Mouse (Mus musculus): Measurements from ENCODE around the gene Gdap1l1. TPM values are rescaled to one million over a fixed set of nuclear protein-coding genes. Genes with fewer than 3 reads are reported as not detected.
A peak's percentile ranks its signal among the peaks of the same experiment; 100 is the strongest.

The Gdap1l1 gene
- polyA plus RNA-seq, 1 experiment from 2014 or later, result 0.21 TPM

DNA sequence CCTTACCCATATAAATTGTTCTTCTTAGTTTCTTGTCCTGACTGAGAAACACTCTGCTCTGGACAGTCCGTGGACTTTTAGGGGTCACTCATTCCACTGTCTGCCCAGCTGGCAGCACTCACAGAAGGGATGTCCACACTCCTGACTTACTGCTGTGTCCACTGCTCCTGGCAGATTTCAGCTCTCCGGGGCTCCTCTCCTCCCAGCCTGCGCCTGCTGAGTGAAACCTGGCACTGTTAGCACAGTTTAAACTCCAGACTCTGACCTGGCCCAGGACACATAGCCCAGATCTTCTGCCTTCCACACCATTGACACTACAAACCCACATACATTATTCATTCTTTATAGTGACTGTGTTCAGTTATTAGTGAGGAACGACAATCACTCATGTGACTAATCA lies 25.7 kb downstream of the Gdap1l1 start:
- H3K4me1 ChIP-seq (replicated peaks), result peaks cover 4% of the 10 kb centered on the region; the same call in 1 of the 2 replicates

GRCm38 (mm10) chr2:163464562-163464961 lies 26.3 kb downstream of the Gdap1l1 start:
- H3K27me3 ChIP-seq, result peaks cover 4% of the 10 kb centered on the region
- WGBS (ENCODE audit: insufficient replicate concordance), result 64% methylated on average over 6 of the region's 6 CpGs
- H3K36me3 ChIP-seq (replicated peaks), result peaks cover 22% of the 10 kb centered on the region

More for the DNA sequence above, 25.7 kb downstream of the Gdap1l1 start:
- peaks cover 10% of the 10 kb centered on the region for H3K27me3 ChIP-seq
- H3K9ac ChIP-seq, result no peak overlapping the region
- H3K27ac ChIP-seq (replicated peaks), result no peak overlapping the region
- ATAC-seq (ENCODE audit: insufficient read depth), result no peak
- H3K9me3 ChIP-seq (replicated peaks), result no peaks in the 10 kb centered on the region
- H3K4me2 ChIP-seq, result no peak overlapping the region
- 61% methylated on average over 4 of the region's 4 CpGs for WGBS (ENCODE audit: insufficient replicate concordance)
- H3K4me3 ChIP-seq (replicated peaks), result no peak overlapping the region
- H3K36me3 ChIP-seq (replicated peaks), result peaks cover 17% of the 10 kb centered on the region; the same call in 1 of the 2 replicates

DNA sequence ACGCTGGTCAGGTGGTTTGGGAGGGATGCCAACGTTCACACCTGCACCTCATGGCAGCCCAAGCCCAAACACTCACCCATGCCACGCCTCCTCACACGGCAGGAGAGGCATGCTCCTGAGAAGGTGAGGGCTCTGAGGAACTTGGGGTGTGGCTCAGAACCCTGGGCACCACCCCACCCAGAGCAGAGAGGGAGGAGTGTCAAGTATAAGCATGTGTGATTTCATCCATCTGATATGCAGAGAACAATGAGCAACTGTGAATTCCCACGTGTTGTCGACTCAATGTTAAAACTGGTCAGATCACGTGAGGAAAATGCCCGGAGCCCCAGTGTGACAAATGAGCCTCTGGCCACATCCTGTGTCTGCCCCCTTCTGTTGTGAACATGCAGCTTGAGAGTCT lies 28.5 kb downstream of the Gdap1l1 start:
- no peak overlapping the region for H3K27ac ChIP-seq (replicated peaks)
- no peaks in the 10 kb centered on the region; the same call in 1 of the 2 replicates for H3K27me3 ChIP-seq
- ATAC-seq (ENCODE audit: insufficient read depth), result no peak
- no peak overlapping the region for H3K4me2 ChIP-seq
- H3K9ac ChIP-seq, result no peak overlapping the region
- no peak overlapping the region for H3K4me3 ChIP-seq (replicated peaks)
- WGBS (ENCODE audit: insufficient replicate concordance), result 52% methylated on average over 8 of the region's 8 CpGs
- peaks cover 13% of the 10 kb centered on the region for H3K4me1 ChIP-seq (replicated peaks)
- H3K36me3 ChIP-seq (replicated peaks), result peaks cover 28% of the 10 kb centered on the region
- H3K9me3 ChIP-seq (replicated peaks), result no peaks in the 10 kb centered on the region

More at GRCm38 (mm10) chr2:163464562-163464961, 26.3 kb downstream of the Gdap1l1 start:
- H3K4me1 ChIP-seq (replicated peaks), result peaks cover 4% of the 10 kb centered on the region; the same call in 1 of the 2 replicates
- no peak for ATAC-seq (ENCODE audit: insufficient read depth)
- no peak overlapping the region for H3K4me2 ChIP-seq
- no peaks in the 10 kb centered on the region for H3K9me3 ChIP-seq (replicated peaks)
- no peak overlapping the region for H3K4me3 ChIP-seq (replicated peaks)
- H3K27ac ChIP-seq (replicated peaks), result no peak overlapping the region
- no peak overlapping the region for H3K9ac ChIP-seq

DNA sequence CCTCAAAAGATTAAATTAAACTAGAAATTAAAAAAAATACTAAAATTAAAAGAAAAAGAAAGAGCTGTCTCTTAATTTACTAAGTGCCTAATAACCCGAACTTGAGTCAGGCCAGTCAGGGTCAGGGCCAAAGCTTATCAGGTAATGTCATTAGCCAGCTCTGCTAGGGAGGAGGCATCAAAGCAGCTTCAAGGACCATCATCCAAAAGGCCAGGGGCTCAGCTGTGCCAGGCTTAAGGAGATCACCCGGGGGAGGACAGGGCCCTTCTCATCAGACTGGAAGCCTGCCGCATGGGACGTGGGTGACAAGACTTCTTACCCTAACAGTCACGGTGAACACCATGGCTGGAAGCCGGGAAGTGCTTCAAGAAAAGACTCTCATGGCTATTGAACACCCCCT lies 29.3 kb downstream of the Gdap1l1 start:
- Histone ChIP-seq H3K4me1 (replicated peaks) (peaks cover 20% of the 10 kb centered on the region), H3K9ac (no peak overlapping the region), H3K36me3 (replicated peaks) (peaks cover 28% of the 10 kb centered on the region), H3K27me3 (no peaks in the 10 kb centered on the region; the same call in 1 of the 2 replicates), H3K27ac (replicated peaks) (no peak overlapping the region), H3K4me3 (replicated peaks) (no peak overlapping the region), H3K9me3 (replicated peaks) (no peaks in the 10 kb centered on the region), H3K4me2 (no peak overlapping the region)
- 75% methylated on average over 6 of the region's 6 CpGs for WGBS (ENCODE audit: insufficient replicate concordance)
- ATAC-seq (ENCODE audit: insufficient read depth), result no peak

GRCm38 (mm10) chr2:163468866-163469265 lies 30.6 kb downstream of the Gdap1l1 start:
- Histone ChIP-seq H3K4me2 (no peak overlapping the region), H3K4me3 (replicated peaks) (no peak overlapping the region), H3K9ac (no peak overlapping the region), H3K27ac (replicated peaks) (no peak overlapping the region), H3K4me1 (replicated peaks) (peaks cover 18% of the 10 kb centered on the region), H3K36me3 (replicated peaks) (peaks cover 28% of the 10 kb centered on the region), H3K27me3 (no peaks in the 10 kb centered on the region), H3K9me3 (replicated peaks) (no peaks in the 10 kb centered on the region)
- WGBS (ENCODE audit: insufficient replicate concordance), result 72% methylated on average over 6 of the region's 6 CpGs
- no peak for ATAC-seq (ENCODE audit: insufficient read depth)

DNA sequence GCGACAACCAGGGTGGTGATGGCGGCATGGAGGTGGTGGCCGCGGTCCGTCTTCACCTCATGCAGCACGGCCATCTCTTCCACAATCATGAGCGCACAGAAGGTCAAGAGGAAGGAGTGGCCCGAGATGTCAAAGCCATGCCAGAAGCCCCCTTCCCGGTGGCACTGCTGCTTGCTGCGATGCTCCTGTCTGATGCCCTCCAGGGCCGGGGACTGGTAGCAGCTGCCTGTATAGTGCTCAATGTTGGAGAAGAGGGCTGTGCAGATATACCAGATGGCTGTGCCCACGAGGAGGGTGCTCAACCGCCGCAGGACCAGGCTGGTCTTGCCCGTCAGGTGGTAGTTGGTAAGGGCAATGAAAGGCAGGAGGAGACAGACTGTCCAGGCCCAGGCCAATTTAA lies 31.4 kb downstream of the Gdap1l1 start:
- Histone ChIP-seq H3K9me3 (replicated peaks) (no peaks in the 10 kb centered on the region), H3K4me2 (no peak overlapping the region), H3K36me3 (replicated peaks) (peaks cover 28% of the 10 kb centered on the region), H3K27ac (replicated peaks) (no peak overlapping the region), H3K4me3 (replicated peaks) (no peak overlapping the region), H3K4me1 (replicated peaks) (peaks cover 18% of the 10 kb centered on the region), H3K9ac (no peak overlapping the region), H3K27me3 (no peaks in the 10 kb centered on the region)
- WGBS (ENCODE audit: insufficient replicate concordance), result 88% methylated on average over 15 of the region's 15 CpGs
- ATAC-seq (ENCODE audit: insufficient read depth), result no peak

GRCm38 (mm10) chr2:163471136-163471535 lies 32.9 kb downstream of the Gdap1l1 start:
- H3K4me3 ChIP-seq (replicated peaks), result peak overlapping the region; percentile 89
- ATAC-seq (ENCODE audit: insufficient read depth), result no peak

DNA sequence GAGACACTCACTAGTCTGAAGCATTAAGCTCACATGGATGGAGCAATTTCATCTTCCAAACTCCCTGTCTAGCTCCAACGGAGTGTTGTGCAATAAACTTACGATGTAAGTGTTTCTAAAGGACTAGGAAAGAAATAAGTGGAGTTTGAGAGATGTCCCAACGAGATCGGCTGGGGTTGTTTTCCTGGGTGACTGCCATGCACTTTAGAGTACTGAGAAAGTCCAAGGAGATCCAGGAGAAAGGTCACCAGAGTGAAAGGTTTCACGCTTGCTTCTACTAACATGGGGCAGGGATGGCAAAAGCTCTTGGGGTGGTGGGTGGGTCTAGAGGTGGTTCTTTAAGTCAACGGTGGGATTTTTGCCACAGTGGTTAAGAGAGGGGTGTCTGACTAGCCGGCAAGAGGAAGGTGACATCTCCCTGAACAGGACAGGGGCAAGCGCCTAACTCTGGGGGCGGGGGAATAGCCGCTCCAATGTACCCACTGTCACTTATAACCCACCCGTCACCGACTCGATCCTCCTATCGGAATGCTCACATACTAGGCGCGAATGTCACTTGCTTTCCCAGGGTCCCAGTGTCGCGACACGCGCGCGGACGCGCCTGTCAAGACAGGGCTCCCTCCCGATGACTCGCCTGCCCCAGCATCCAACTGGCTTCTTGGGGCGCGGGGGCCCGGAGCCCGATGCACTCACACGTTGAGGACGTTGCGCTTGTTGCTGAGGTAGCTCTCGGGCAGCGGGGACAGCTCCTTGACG lies 33.6 kb downstream of the Gdap1l1 start:
- ATAC-seq (ENCODE audit: insufficient read depth), result peak; percentile 83
- H3K27ac ChIP-seq (replicated peaks), result peak overlapping the region; percentile 78
- peaks cover 24% of the 10 kb centered on the region for H3K36me3 ChIP-seq (replicated peaks)
- H3K9me3 ChIP-seq (replicated peaks), result no peaks in the 10 kb centered on the region
- H3K9ac ChIP-seq, result peak overlapping the region; percentile 68
- H3K4me1 ChIP-seq (replicated peaks), result peaks cover 18% of the 10 kb centered on the region
- H3K4me3 ChIP-seq (replicated peaks), result peak overlapping the region; percentile 89
- peak overlapping the region; percentile 94 for H3K4me2 ChIP-seq
- 3% methylated on average over 36 of the region's 36 CpGs for WGBS (ENCODE audit: insufficient replicate concordance)
- no peaks in the 10 kb centered on the region for H3K27me3 ChIP-seq

More at GRCm38 (mm10) chr2:163471136-163471535, 32.9 kb downstream of the Gdap1l1 start:
- Histone ChIP-seq H3K9me3 (replicated peaks) (no peaks in the 10 kb centered on the region), H3K9ac (peak overlapping the region; percentile 68), H3K36me3 (replicated peaks) (peaks cover 28% of the 10 kb centered on the region), H3K4me2 (peak overlapping the region; percentile 94), H3K27me3 (no peaks in the 10 kb centered on the region), H3K4me1 (replicated peaks) (peaks cover 18% of the 10 kb centered on the region), H3K27ac (replicated peaks) (0 out of 2 replicates have a peak overlapping the region, but pooled peaks have one; percentile 34)
- 65% methylated on average over 3 of the region's 3 CpGs for WGBS (ENCODE audit: insufficient replicate concordance)

- H3K27ac ChIP-seq (replicated peaks), result peak within 1 kb of the TSS; percentile 78
- no peaks in the 10 kb centered on the region for H3K9me3 ChIP-seq (replicated peaks)
- ATAC-seq (ENCODE audit: insufficient read depth), result peak; percentile 96
- under 1% methylated on average over 28 of the region's 30 CpGs for WGBS (ENCODE audit: insufficient replicate concordance)
- H3K4me2 ChIP-seq, result peak within 1 kb of the TSS; percentile 94
- peak within 1 kb of the TSS; percentile 68 for H3K9ac ChIP-seq
- no peaks in the 10 kb centered on the region for H3K27me3 ChIP-seq
- H3K4me3 ChIP-seq (replicated peaks), result peak within 1 kb of the TSS; percentile 89
- H3K36me3 ChIP-seq (replicated peaks), result peaks cover 23% of the 10 kb centered on the region
- peaks cover 18% of the 10 kb centered on the region for H3K4me1 ChIP-seq (replicated peaks)
These were observed 34.2 kb downstream of the Gdap1l1 start, which contains the start of gene Fitm2 for GRCm38 (mm10) chr2:163472466-163472851. TSS of gene Fitm2 (minus strand) at chr2:163472629.

DNA sequence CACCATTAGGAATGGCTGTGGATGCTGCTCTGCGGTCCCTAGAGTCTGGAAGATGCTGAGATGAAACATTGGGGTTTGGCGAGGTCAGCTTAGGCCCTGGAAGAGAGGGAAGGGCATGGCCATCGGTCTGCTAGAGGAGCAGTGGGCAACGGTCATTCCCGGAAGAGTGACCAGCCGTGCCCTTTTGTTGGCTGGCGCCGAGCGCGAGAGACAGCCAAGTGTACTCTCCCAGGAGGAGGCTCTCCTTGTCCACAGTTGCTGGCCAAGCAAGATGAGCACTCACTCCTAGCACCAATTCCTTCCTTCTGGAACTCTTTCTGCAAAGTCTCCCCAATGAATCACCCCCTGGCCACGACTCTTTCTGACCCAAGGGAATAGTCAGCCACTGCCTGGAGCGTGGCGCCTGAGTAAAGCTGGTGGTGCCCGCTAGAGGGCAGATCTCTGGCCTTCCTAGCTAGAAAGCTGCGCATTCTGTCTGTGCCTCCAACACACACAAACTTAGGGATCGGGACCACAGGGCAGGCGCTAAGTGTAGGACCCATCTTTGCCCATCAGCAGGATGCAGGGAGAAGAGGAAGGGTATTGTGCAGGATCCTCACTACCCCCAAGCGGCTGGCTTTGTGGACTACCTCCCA lies 42.0 kb downstream of the Gdap1l1 start:
- Histone ChIP-seq H3K4me2 (no peak overlapping the region), H3K9me3 (replicated peaks) (no peaks in the 10 kb centered on the region), H3K9ac (no peak overlapping the region), H3K4me3 (replicated peaks) (no peak overlapping the region), H3K36me3 (replicated peaks) (no peaks in the 10 kb centered on the region), H3K27ac (replicated peaks) (no peak overlapping the region), H3K27me3 (peaks cover 35% of the 10 kb centered on the region), H3K4me1 (replicated peaks) (no peaks in the 10 kb centered on the region)
- ATAC-seq (ENCODE audit: insufficient read depth), result no peak
- 47% methylated on average over 18 of the region's 18 CpGs for WGBS (ENCODE audit: insufficient replicate concordance)

- H3K9ac ChIP-seq, result no peak overlapping the region
- H3K4me2 ChIP-seq, result peak overlapping the region; percentile 47
- no peaks in the 10 kb centered on the region for H3K36me3 ChIP-seq (replicated peaks)
- 4% methylated on average over 21 of the region's 21 CpGs for WGBS (ENCODE audit: insufficient replicate concordance)
- H3K27me3 ChIP-seq, result peaks cover 35% of the 10 kb centered on the region
- peak; percentile 52 for ATAC-seq (ENCODE audit: insufficient read depth)
- no peaks in the 10 kb centered on the region for H3K9me3 ChIP-seq (replicated peaks)
- no peak overlapping the region for H3K27ac ChIP-seq (replicated peaks)
- H3K4me3 ChIP-seq (replicated peaks), result 0 out of 2 replicates have a peak overlapping the region, but pooled peaks have one; percentile 14
- H3K4me1 ChIP-seq (replicated peaks), result no peaks in the 10 kb centered on the region
These were observed 43.3 kb downstream of the Gdap1l1 start for GRCm38 (mm10) chr2:163481539-163482029.
